Mouse (Mus musculus) gastrocnemius, adult 2 months (tissue): ENCODE results near the gene Arid1a. TPM values are rescaled to one million over a fixed set of nuclear protein-coding genes. Genes with fewer than 3 reads are reported as not detected.

ENCODE experiments used
- DNase-seq: peaks from one replicate; pipeline ENCODE4 v3.0.0; 2022
- H3K27ac ChIP-seq: fragments of 200-600 bp; 2 replicates; pipeline ENCODE4 v1.8.1; 2022; ENCODE audit warnings: mild to moderate bottlenecking
- H3K4me3 ChIP-seq: fragments of 200-600 bp; 2 replicates; pipeline ENCODE4 v1.8.1; 2022; ENCODE audit warnings: mild to moderate bottlenecking, moderate library complexity
- CTCF ChIP-seq: fragments of 200-600 bp; IDR thresholded peaks from 2 replicates; pipeline ENCODE4 v1.8.1; 2022; ENCODE audit warnings: antibody characterized with exemption, mild to moderate bottlenecking, moderate library complexity
- intact Hi-C: fragments of 180-260 bp; cut with DNase I; formaldehyde crosslinking; loops from one replicate; pipeline ENCODE4 v1.15.1; 2025
- long read RNA-seq, 2 experiments: library from polyadenylated mRNA; stranded (forward); transcript quantifications; one replicate each; pipeline ENCODE4 v2.0.0; 2021
- total RNA-seq, 2 experiments: library from RNA; stranded (reverse); gene quantifications; 2 replicates each; pipeline ENCODE4 v1.2.3; 2021

The Arid1a gene
- 10 to 100 TPM; 24.1 to 26.2 TPM for total RNA-seq
- long read RNA-seq, experiment 1, full-length matches to known transcripts = 1 of 26 reads
- long read RNA-seq, experiment 1, partial matches to known transcripts = 21 of 26 reads
- long read RNA-seq, experiment 1, other reads (novel, unspliced or antisense) = 4 of 26 reads
- long read RNA-seq, experiment 2, full-length matches to known transcripts = 1 of 26 reads
- long read RNA-seq, experiment 2, partial matches to known transcripts = 16 of 26 reads
- long read RNA-seq, experiment 2, other reads (novel, unspliced or antisense) = 9 of 26 reads

GRCm38 (mm10) chr4:133756514-133757268 lies at the start of gene Arid1a:
TSS of gene Arid1a (minus strand) at chr4:133756769.
- intact Hi-C loops = loop anchor here (1.0 kb wide), 1 partner anchor 84 kb away; the partner anchor contains the start of gene Pigv
- no peak for TF ChIP-seq CTCF
- peak; percentile 95 for DNase-seq
- H3K27ac ChIP-seq = peak within 1 kb of the TSS; percentile 99
- peak within 1 kb of the TSS; percentile 88 for H3K4me3 ChIP-seq

DNA sequence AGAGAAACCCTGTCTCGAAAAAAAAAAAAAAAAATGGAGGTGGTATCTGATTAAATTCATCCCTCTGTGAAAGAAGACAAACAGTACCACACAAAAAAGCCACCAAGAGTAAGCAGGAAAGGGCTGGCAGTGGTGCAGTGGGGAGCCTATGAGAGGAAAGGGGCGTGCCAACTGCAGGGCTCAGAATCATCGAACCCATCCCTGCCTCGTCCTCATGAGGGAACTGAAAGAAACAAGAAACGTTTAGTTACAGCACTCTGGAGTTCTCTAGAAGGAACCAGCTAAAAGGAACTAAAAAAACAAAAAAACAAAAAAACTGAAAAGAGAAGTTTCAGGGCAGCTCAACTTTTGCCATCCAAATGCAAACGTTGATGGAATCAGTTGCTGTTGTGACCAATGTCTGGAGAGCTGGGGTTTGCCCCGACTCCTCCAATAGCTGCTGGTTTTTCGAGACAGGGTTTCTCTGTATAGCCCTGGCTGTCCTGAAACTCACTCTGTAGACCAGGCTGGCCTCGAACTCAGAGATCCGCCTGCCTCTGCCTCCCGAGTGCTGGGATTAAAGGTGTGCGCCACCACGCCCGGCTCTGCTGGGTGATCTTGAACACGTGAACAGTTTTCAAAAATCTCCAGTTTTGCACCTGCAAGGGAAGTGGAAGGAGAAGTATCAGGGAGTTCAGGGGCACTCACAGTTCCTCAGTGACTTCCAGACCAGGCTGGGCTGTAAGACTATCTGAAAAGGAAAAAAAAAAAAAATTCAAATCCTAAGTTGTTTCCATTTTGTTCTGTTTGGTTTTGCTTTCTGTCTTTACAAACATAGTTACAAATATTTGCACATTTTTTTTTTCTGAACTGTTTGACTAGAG lies 48.1 kb upstream of the Arid1a start:
- TF ChIP-seq CTCF = no peak
- peak; percentile 28 for DNase-seq
- no peak overlapping the region; the same call in 1 of the 2 replicates for H3K27ac ChIP-seq
- intact Hi-C loops = no loop called here
- H3K4me3 ChIP-seq = no peak overlapping the region

GRCm38 (mm10) chr4:133800589-133800988 lies 44.0 kb upstream of the Arid1a start:
- DNase-seq = no peak
- Histone ChIP-seq H3K4me3 (no peak overlapping the region), H3K27ac (no peak overlapping the region)
- intact Hi-C loops = no loop called here
- TF ChIP-seq CTCF = no peak

GRCm38 (mm10) chr4:133793269-133793668 lies 36.7 kb upstream of the Arid1a start:
- intact Hi-C loops = no loop called here
- DNase-seq = no peak
- no peak overlapping the region for H3K4me3 ChIP-seq
- no peak overlapping the region for H3K27ac ChIP-seq
- TF ChIP-seq CTCF = no peak

DNA sequence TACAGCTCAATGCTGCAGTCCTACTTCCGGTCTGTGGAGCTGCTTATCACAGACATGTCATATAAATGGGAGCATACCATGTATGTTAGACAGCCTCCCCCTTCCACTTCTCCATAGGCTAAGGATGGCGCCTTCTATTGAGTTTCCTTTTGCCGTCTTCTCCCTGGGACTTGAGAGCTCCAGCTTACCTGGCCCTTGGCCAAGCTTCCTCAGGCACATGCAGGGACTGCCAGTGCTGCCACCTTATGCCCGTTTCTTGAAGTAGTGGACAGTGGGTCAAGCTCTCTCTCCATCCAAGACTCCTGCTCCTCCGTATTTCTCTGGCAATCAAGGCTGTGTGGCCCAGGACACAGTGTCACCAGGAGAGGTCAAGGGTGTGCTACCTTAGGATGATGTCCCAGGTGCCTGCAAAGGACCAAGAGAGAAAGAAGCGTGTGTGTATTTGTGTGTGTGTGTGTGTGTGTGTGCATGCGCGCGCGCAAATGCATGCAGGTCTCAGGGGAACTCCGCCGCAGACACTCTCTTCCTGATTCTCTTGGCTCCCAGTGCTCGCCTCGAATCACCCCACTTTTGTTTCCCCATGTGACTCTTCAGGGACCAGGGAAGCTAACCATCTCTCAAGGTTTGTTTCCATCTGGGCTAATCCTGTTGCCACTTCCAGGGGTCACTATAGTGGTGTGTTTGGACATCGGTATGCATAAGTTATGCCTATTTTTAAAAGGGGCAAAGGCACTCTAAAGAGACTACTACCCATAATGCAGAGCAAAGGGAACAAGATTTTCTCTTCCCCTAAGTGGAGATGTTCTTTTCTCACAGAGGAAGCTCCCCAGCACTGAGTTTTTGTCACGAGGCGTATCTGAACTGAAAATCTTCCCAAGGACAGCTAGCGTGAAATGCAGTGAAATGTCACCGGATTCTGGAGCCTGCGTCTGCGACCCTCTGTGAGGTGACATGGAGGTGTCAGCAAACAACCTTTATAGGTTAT lies 18.3 kb upstream of the Arid1a start:
- peak; percentile 76 for TF ChIP-seq CTCF
- H3K27ac ChIP-seq = no peak overlapping the region
- peak overlapping the region; percentile 23 for H3K4me3 ChIP-seq
- DNase-seq = peak; percentile 91
- intact Hi-C loops = loop anchor here (1.0 to 10.0 kb wide), 3 partner anchors 37 to 180 kb away; no protein-coding TSS in a partner anchor

DNA sequence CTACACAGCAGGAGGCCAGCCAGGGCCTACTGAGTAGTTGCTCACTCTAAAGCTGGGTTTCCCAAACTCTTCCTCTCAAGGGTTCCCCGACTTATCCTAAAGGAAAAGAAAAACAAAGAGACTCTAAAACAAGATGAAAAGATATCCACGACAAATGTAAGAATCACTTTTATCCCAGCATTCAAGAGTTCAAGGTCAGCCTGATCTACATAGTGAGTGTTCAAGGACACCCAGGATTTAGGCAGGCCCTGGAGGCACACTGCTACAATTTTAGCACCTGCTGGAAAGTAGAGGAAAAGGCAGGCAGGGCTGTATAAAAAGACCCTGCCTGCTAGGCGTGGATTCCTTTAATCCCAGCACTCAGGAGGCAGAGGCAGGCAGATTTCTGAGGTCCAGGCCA lies 12.6 kb upstream of the Arid1a start:
- intact Hi-C loops = no loop called here
- H3K4me3 ChIP-seq = no peak overlapping the region
- H3K27ac ChIP-seq = no peak overlapping the region
- no peak for TF ChIP-seq CTCF
- DNase-seq = no peak

DNA sequence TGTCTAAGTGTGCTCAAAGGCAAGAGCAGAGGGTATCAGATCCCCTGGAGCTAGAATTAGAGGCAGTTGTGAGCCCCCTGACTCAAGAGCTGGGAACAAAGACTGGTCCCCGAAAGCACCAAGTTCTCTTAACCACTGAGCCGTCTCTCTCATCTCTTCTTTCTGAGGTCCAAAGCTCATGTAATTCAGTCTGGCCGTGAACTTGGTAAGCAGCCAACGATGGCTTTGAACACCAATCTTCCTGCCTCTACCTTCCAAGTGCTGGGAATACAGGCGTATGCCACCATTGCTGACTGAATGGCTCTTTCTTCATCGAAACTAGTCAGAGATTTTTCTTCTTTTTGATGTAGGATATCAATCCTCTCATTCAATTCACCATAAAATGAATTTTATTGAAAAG lies 6.5 kb upstream of the Arid1a start:
- peak; percentile 35 for DNase-seq
- Histone ChIP-seq H3K27ac (no peak overlapping the region), H3K4me3 (no peak overlapping the region)
- no peak for TF ChIP-seq CTCF
- intact Hi-C loops = no loop called here

DNA sequence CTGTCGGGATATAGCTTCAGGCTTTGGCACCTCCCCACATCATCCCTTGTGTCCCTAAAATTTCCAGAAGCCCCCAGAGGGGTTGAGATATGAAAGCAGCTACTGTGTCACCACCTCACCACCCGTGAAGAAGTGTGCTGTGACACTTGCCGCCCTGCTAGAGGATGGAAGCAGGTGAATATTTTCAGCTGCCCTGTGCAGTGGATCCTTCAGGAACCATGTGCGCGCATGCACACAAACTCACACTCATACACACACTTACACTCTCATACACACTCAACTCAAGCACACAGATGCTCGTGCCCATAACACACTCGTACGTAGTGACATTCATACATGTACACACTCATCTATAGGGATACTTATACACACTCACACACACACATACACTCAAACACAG lies 3.1 kb upstream of the Arid1a start:
- Histone ChIP-seq H3K27ac (no peak overlapping the region), H3K4me3 (no peak overlapping the region)
- no peak for DNase-seq
- intact Hi-C loops = no loop called here
- no peak for TF ChIP-seq CTCF

- TF ChIP-seq CTCF = 0 out of 2 replicates have a peak, but pooled peaks have one; percentile 1
- intact Hi-C loops = no loop called here
- Histone ChIP-seq H3K4me3 (peak overlapping the region; percentile 88), H3K27ac (peak overlapping the region; percentile 99)
- peak; percentile 88 for DNase-seq
Observed at GRCm38 (mm10) chr4:133757269-133757835, 783 bp upstream of the Arid1a start.

GRCm38 (mm10) chr4:133755861-133756371 lies 653 bp downstream of the Arid1a start:
- no peak for TF ChIP-seq CTCF
- intact Hi-C loops = loop anchor here (1.0 kb wide), 1 partner anchor 84 kb away; the partner anchor contains the start of gene Pigv
- no peak for DNase-seq
- Histone ChIP-seq H3K4me3 (peak overlapping the region; percentile 88), H3K27ac (peak overlapping the region; percentile 99)
